Mouse (Mus musculus) megakaryocyte, adult 5-6 weeks (primary cell): ENCODE measurements around the gene Kirrel3. TPM values are rescaled to one million over a fixed set of nuclear protein-coding genes. Genes with fewer than 3 reads are reported as not detected.

ENCODE experiments used
- ATAC-seq: 2 replicates; pipeline ENCODE4 v1.8.0; 2016; ENCODE audit warnings: mild to moderate bottlenecking, inconsistent platforms; ENCODE audit not compliant: poor library complexity, severe bottlenecking
- total RNA-seq, 2 experiments: library from RNA; stranded (forward) in 1 of 2; stranded (reverse) in 1 of 2; fragments of 153-499, 151-499 nt in 1 of 2; fragments of 221-1000, 200-1000 nt in 1 of 2; gene quantifications; 2 replicates each; pipeline versions ENCODE4 v1.2.3 to v1.2.4; 2015 to 2017

The Kirrel3 gene
- total RNA-seq, 2 experiments from 2014 or later = not detected

- ATAC-seq = 0 out of 2 replicates have a peak, but pooled peaks have one; percentile 51
Measured at GRCm38 (mm10) chr9:34498651-34499050, 13.0 kb downstream of the Kirrel3 start.

- no peak for ATAC-seq
Measured at GRCm38 (mm10) chr9:34507164-34507563, 21.5 kb downstream of the Kirrel3 start.

GRCm38 (mm10) chr9:34518861-34519260 lies 33.2 kb downstream of the Kirrel3 start:
- no peak for ATAC-seq

GRCm38 (mm10) chr9:34520234-34520950 lies 34.7 kb downstream of the Kirrel3 start:
- ATAC-seq = no peak

GRCm38 (mm10) chr9:34525695-34526094 lies 40.0 kb downstream of the Kirrel3 start:
- ATAC-seq = no peak

- no peak for ATAC-seq
Measured at GRCm38 (mm10) chr9:34538591-34539335, 53.1 kb downstream of the Kirrel3 start.

GRCm38 (mm10) chr9:34541908-34542307 lies 56.2 kb downstream of the Kirrel3 start:
- no peak for ATAC-seq

GRCm38 (mm10) chr9:34555699-34556098 lies 70.0 kb downstream of the Kirrel3 start:
- no peak for ATAC-seq

GRCm38 (mm10) chr9:34557846-34558245 lies 72.2 kb downstream of the Kirrel3 start:
- no peak for ATAC-seq

- ATAC-seq = no peak
Measured at GRCm38 (mm10) chr9:34558291-34558899, 72.7 kb downstream of the Kirrel3 start.

GRCm38 (mm10) chr9:34559102-34559501 lies 73.4 kb downstream of the Kirrel3 start:
- ATAC-seq = no peak

- ATAC-seq = no peak
Measured at GRCm38 (mm10) chr9:34561281-34561680, 75.6 kb downstream of the Kirrel3 start.

GRCm38 (mm10) chr9:34562437-34563000 lies 76.8 kb downstream of the Kirrel3 start:
- no peak for ATAC-seq

GRCm38 (mm10) chr9:34573906-34574305 lies 88.2 kb downstream of the Kirrel3 start:
- no peak for ATAC-seq

- ATAC-seq = no peak
Measured at GRCm38 (mm10) chr9:34574611-34575010, 88.9 kb downstream of the Kirrel3 start.

- ATAC-seq = no peak
Measured at GRCm38 (mm10) chr9:34579174-34579573, 93.5 kb downstream of the Kirrel3 start.

GRCm38 (mm10) chr9:34580059-34580458 lies 94.4 kb downstream of the Kirrel3 start:
- ATAC-seq = no peak

- ATAC-seq = no peak
Measured at GRCm38 (mm10) chr9:34582496-34582895, 96.8 kb downstream of the Kirrel3 start.

- no peak for ATAC-seq
Measured at GRCm38 (mm10) chr9:34585487-34585886, 99.8 kb downstream of the Kirrel3 start.

GRCm38 (mm10) chr9:34586080-34586479 lies 100.4 kb downstream of the Kirrel3 start:
- ATAC-seq = no peak

- no peak for ATAC-seq
Measured at GRCm38 (mm10) chr9:34589799-34590198, 104.1 kb downstream of the Kirrel3 start.
